Mouse (Mus musculus): ENCODE measurements around the gene D10Wsu102e.

Gene D10Wsu102e

DNA sequence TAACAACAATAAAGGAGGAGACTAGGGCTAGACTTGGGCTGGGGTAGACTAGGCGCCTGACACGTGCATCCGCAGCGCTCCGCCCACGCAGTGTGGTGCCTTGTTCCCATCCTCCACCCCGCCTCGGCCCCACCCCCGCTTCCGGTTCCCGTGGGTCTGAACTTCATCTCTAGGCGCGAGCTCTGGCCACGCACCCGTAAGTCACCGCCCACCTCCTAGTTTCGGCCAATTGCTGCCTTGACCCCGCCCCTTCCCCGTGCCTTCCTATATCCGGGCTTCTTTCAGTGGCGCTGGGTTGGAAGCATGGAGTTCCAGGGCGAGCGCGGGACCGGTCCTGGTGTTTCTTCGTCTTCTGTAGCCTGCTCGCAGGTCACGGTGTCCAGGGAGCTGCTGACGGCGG is at the start of gene D10Wsu102e:
TSS of gene D10Wsu102e (plus strand) at position 266 of the 400 bp plus-strand sequence.
- CTCF ChIA-PET, result interaction anchor here in 1 of 4 experiments (0.9 kb wide), 1 partner anchor 1755 kb away, joined by 3 read pairs; no protein-coding TSS in a partner anchor
- POLR2A ChIA-PET, result interaction anchor here (0.5 to 3.7 kb wide), 50 partner anchors 8 to 1708 kb away, joined by 3 to 62 read pairs (median 3); partner anchors contain the start of genes Slc41a2 (in 2 of the 4), Aldh1l2 (in 1 of the 4) and Appl2 (in 1 of the 4)

DNA sequence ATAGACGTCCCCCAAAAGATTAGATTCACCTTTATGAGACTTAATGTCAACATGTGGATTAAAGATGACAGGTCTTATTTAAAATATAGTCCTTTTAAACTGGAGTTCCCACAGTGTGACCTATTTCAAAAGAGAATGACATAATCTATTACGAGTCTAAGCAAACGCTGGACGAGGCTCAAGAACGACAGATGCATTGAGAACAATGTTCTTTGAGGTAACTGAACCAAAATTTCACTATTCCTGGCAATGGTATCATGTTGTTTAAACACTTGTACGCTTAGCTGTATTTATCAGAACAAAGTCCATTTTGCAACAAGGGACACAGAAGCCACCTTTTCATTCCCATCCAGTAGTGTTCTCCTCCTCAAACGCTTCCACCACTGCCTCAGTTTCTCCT is 49.7 kb upstream of the D10Wsu102e start:
- ChIA-PET POLR2A (no interaction called here), CTCF (no interaction called here)

DNA sequence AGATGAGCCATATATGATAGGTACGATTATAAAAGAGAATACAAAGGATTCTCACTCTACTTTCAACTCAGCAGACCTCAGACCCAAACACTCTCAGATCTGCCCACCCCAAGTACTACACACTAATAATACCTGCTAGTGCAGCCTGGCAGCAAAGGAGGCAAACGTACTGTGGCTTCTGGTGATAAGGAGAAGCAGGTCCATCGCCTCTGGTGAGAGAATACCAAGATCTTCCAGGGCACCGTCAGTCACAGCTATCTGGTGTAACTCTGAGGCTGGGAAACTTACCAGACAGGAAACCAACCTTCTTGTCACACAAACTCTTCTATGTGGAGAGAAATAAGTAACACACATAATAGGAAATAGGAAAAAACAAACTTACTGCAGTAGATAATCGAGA is 47.0 kb upstream of the D10Wsu102e start:
- ChIA-PET POLR2A (interaction anchor here in 1 of 4 experiments (0.7 kb wide), 1 partner anchor 1313 kb away, joined by 3 read pairs; no protein-coding TSS in a partner anchor), CTCF (no interaction called here)

DNA sequence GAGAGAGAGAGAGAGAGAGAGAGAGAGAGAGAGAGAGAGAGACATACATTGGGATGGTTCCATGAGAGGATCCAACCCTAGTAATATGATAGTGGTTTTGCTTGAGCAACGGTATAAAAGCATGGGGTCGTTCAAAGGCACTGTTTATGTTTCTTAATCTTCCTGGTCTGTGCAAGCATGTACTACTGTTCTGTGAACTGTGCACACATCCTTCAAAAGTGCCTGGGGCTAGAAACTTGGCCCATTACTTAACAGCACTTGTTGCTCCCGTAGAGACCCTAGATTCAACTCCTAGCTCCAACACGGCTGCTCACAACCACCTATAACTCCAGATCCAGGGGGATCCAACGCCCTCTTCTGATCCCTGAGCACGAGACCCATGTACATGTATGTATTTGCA is 39.6 kb upstream of the D10Wsu102e start:
- ChIA-PET POLR2A (interaction anchor here in 1 of 4 experiments (1.9 kb wide), 1 partner anchor 20 kb away, joined by 4 read pairs; no protein-coding TSS in a partner anchor), CTCF (no interaction called here)

DNA sequence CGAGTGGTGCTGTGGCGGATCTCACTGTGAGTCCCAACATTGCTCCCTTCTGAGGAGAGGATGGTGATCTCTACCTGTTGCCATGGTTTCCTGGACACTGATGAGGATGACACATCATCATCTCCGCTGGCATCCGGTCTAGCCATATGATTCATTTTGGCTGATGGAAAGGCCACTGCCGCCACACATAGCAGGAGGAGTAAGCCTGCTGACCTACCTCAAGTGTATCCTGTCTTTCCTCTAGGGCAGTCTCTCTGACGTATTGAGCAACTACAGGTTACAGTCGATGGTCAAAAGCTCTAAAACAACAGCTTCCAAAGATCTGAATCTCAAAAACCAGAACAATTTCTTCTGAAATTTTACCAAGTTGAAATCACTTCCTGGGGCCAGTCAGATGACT is 39.2 kb upstream of the D10Wsu102e start:
- ChIA-PET POLR2A (interaction anchor here in 1 of 4 experiments (1.9 kb wide), 1 partner anchor 19 kb away, joined by 4 read pairs; no protein-coding TSS in a partner anchor), CTCF (no interaction called here)

DNA sequence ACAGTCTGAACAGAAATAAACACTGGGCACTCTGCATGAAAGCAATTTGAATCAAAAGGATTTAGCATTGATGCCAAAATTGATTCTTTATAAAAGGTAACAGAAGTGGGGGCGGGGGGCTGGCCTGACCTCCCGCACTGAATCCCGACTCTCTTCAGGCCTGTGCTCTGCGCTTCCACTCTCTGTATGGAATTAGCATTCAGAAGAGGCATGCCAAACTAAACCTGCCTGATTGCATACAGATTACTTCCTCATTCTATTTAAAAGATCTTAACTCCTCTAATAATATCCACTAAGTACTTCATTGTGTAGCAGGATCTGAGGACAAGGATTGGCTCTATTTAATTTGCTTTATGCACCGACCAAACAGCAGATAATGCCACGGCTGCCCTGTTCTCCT is 38.5 kb upstream of the D10Wsu102e start:
- ChIA-PET POLR2A (interaction anchor here in 1 of 4 experiments (1.9 kb wide), 1 partner anchor 19 kb away, joined by 4 read pairs; no protein-coding TSS in a partner anchor), CTCF (no interaction called here)

DNA sequence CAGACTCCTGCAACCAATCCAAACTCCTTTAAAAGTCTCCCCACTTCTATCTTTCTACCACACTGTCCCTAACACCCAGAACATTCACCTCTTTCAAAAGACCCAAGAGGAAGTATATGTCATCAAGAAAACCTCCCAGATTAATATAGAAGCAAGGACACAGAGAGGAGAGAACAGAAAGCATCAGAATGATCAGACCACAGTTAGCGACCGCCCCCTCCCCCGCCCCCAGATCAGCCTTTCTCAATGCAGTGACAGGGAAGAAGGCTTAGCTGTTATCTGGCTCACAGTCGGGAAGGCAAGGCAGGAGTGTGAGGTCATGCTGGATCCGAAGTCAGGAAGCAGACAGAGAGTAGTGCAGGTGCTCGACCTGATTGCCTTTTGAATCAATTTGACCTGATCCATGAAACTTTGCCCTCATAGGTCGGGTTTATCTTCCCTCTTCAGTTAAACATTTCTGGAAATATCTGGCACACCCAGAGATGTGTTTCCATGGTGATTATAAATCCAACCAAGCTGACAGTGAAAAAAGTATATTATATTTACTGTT is 37.4 kb upstream of the D10Wsu102e start:
- CTCF ChIA-PET, result no interaction called here

DNA sequence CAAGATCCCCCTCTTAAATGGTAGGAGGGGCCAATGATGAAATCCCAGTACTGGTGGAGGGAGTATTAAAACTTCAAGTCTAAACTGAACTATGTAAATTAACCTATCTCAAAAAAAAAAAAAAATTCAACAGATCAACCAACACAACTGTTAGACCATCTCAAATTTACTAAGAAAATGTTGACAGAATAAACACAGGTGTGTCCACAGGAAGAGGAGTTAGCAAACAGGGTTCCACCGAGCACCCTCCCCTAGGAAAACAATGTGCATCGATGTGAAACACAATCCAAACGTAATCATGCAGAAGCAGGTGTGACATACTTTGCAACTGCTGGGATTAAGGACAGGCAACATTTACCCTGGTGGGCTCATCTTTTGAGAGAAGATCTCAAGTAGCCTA is 35.1 kb upstream of the D10Wsu102e start:
- ChIA-PET CTCF (no interaction called here), POLR2A (interaction anchor here in 1 of 4 experiments (1.5 to 1.9 kb wide), 2 partner anchors 17 to 35 kb away, joined by 4 to 5 read pairs; partner anchors contain the start of gene D10Wsu102e)

More for the DNA sequence above, 37.4 kb upstream of the D10Wsu102e start:
- POLR2A ChIA-PET, result interaction anchor here in 3 of 4 experiments (0.7 to 2.0 kb wide), 6 partner anchors 9 to 37 kb away, joined by 4 to 7 read pairs (median 4); partner anchors contain the start of gene D10Wsu102e (in 1 of the 3)

DNA sequence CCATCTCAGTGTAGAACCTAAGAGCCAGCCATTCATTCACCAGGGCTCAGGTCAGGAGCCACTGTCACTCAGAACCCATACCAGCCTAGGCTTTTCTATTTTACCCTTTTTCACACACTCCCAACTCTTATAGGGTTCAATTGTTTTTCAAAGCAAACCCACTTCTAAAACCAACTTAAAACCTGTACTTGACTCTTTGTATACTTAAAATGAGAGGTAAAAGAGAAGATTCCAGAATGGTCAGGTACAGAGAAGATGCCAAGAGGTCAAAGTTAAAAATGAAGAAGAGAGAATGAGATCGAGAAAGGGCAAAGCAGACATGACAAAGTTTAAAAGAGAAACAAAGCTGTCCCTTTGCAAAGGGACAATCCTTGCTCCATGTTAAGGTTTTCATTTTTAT is 34.1 kb upstream of the D10Wsu102e start:
- CTCF ChIA-PET, result interaction anchor here in 1 of 4 experiments (0.6 kb wide), 1 partner anchor 50 kb away, joined by 3 read pairs; no protein-coding TSS in a partner anchor
- POLR2A ChIA-PET, result interaction anchor here in 1 of 4 experiments (0.6 to 1.9 kb wide), 3 partner anchors 16 to 475 kb away, joined by 3 to 5 read pairs (median 4); partner anchors contain the start of gene D10Wsu102e

DNA sequence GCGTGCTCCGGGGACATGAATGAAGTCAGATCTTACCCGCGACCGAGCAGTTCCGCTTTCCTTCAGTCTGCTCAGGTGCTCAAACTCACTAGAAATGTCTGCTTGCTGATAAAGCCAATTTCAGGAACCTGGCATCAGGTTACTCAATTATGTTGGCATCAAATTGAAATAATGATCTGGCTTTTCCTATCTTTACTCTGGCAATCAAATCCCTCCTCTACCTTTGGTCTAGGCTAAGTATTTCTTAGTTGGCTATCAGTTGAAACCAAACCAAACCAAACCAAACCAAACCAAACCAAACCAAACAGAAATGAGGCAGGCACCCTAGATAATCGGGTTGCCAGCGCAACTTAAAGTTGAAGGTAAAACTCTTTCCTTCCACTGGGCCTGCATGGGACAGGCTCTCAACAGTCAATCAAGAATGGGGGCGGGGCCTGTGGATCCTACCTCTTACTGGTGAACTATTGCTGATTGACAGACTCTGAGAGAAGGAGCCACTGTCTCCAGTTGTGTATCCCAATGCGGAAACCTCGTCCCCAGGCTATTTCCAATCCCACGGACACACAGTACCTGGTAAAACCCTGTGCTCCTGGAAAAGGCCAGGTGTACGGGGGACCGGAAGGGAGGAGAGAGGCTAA is 33.3 kb upstream of the D10Wsu102e start:
- ChIA-PET POLR2A (interaction anchor here in 1 of 4 experiments (1.9 kb wide), 1 partner anchor 33 kb away, joined by 5 read pairs; the partner anchor contains the start of gene D10Wsu102e), CTCF (no interaction called here)

DNA sequence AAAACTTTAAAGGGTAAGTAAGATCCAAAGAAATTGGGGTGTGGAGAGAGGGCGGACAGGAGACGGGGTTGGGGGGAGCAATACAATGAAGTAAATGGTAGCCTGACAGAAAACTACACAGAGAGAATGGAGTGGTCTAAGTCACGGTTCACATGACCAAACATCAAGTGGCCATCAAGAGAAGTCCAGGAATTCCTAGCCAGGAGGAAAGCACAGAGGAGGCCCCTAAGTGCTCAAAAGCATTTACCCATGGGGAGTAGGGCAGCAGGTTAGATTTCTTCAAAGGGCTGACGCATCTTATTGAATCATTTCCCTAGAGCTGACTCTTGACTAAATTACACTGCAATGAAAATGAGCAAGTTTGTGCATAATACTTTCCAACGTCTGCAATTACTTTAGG is 31.2 kb upstream of the D10Wsu102e start:
- ChIA-PET CTCF (interaction anchor here in 1 of 4 experiments (0.5 kb wide), 1 partner anchor 1104 kb away, joined by 11 read pairs; no protein-coding TSS in a partner anchor), POLR2A (interaction anchor here in 2 of 4 experiments (0.8 to 2.5 kb wide), 5 partner anchors 9 to 31 kb away, joined by 3 to 11 read pairs (median 7); partner anchors contain the start of genes D10Wsu102e (in 1 of the 2) and Slc41a2 (in 1 of the 2))

DNA sequence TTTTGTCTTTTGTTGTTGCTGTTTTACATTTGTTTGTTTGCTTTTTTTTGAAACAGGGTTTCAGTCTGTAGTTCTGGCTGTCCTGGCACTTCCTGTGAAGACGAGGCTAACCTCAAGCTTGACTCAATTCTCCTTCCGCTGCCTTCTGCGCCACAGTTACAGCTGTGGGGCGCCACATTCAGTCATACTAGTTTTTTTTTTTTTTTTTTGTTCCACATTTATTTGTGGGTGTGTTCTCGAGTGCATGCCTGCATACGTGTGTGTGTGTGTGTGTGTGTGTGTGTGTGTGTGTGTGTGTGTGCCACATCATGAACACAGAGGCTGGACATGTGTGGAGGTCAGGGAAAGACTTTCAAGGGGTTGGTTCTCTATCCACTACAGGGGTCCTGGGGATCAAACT is 29.7 kb upstream of the D10Wsu102e start:
- POLR2A ChIA-PET, result interaction anchor here in 2 of 4 experiments (0.8 to 2.5 kb wide), 5 partner anchors 12 to 429 kb away, joined by 3 to 11 read pairs (median 5); partner anchors contain the start of gene D10Wsu102e (in 2 of the 2)
- CTCF ChIA-PET, result no interaction called here

DNA sequence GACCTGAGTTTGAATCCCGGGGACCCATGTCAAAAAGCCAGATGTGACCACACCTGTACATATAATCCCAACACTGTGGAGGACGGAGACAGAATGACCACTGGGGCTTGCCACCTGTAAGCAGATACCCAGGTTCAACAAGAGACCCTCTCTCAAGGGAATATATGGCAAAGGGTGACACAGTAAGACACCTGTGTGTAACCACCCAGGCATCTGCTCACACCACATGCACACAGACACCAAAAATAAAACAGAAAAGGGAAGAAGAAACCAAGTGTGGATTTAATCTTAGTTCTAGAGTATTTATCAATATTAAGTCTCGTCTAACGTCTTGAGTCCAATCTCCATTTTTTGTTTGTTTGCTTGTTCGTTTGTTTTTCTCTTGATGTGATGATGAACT is 28.2 kb upstream of the D10Wsu102e start:
- CTCF ChIA-PET, result no interaction called here
- POLR2A ChIA-PET, result interaction anchor here in 3 of 4 experiments (0.6 to 2.4 kb wide), 5 partner anchors 9 to 708 kb away, joined by 3 to 6 read pairs (median 5); partner anchors contain the start of gene D10Wsu102e (in 1 of the 3)

DNA sequence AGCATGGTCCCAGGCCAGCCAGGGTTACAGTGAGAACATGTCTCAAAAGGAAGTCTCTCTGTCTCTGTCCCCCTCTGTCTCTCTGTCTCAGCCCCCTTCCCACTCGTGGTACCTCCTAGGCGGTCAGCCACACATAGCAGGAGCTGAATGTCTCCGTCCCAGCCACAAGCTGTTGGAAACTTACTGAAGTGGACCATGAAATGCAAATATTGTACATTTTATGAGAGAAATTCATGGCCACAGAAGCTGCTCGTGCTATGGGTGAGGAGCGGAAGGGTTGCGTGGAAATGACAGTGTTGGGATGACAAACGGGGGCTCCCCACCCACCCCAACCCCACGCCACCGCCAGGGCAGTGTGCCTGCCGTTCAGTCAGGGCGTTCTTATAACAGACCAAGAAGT is 27.4 kb upstream of the D10Wsu102e start:
- CTCF ChIA-PET, result no interaction called here
- POLR2A ChIA-PET, result interaction anchor here in 3 of 4 experiments (0.5 to 2.4 kb wide), 13 partner anchors 9 to 474 kb away, joined by 3 to 9 read pairs (median 4); no protein-coding TSS in a partner anchor

DNA sequence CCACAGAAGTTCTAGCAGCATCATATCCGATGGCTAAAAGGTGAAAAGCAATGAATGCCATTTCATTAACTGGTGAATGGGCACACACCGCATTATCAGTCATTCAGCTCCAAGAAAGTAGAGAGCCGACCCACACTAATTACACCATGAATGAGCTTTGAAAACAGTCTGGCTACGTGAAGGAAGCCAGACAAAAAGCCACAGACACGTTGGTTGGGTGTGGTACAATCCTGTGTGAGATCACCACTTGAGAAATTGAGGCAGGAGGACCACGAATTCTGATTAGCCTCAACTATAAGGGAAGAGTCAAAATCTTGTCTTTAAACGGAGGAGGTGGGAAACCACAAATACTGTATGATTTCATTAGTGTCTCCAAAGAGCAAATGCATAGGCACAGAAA is 23.7 kb upstream of the D10Wsu102e start:
- ChIA-PET POLR2A (interaction anchor here in 2 of 4 experiments (0.7 to 2.6 kb wide), 4 partner anchors 8 to 24 kb away, joined by 3 to 15 read pairs (median 6); partner anchors contain the start of gene D10Wsu102e (in 1 of the 2)), CTCF (no interaction called here)

DNA sequence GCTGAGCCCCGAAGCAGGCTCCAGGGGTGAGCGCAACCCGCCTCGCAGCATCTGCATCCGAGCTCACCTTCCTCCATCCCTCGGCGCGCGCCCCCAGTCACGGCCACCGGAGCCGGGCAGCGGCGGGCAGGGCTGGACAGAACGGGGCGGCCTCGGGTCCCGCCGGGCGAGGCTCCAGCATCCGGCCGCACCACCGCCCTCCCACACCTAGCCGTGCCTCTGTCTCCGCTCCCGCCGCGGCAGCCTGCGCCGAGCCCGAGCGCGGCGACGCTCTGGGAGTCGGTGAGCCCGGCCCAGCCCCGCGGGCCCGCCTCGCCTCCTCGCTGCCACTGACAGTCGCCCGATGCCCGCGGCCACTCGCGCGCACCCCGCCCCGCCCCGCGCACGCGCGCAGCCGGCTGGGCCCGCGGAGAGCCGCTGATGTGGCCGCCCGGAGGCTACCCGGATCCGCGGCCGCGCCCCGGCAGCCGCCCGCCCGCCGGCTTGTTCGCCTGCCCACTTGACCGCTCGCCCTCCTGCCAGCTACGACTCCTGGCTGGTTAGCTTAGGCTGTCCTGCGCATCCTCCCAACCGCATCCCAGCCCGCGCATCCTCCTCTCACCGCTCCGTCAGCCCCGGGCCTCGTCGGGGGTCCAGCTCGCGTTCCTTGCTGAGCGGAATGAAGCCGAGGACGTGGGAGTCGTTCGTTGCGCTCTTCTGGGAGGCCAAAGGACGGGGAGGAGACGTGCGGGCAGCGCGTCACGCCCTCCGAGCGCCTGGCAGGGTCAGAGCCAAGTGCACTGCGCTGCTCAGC is 22.7 kb upstream of the D10Wsu102e start, which contains the start of gene Slc41a2:
TSS of gene Slc41a2 (minus strand) at position 724 of the 793 bp plus-strand sequence.
- POLR2A ChIA-PET, result interaction anchor here in 3 of 4 experiments (0.5 to 2.6 kb wide), 6 partner anchors 9 to 564 kb away, joined by 3 to 15 read pairs (median 6); partner anchors contain the start of gene D10Wsu102e (in 2 of the 3)
- CTCF ChIA-PET, result interaction anchor here in 1 of 4 experiments (1.2 kb wide), 1 partner anchor 17 kb away, joined by 3 read pairs; no protein-coding TSS in a partner anchor

DNA sequence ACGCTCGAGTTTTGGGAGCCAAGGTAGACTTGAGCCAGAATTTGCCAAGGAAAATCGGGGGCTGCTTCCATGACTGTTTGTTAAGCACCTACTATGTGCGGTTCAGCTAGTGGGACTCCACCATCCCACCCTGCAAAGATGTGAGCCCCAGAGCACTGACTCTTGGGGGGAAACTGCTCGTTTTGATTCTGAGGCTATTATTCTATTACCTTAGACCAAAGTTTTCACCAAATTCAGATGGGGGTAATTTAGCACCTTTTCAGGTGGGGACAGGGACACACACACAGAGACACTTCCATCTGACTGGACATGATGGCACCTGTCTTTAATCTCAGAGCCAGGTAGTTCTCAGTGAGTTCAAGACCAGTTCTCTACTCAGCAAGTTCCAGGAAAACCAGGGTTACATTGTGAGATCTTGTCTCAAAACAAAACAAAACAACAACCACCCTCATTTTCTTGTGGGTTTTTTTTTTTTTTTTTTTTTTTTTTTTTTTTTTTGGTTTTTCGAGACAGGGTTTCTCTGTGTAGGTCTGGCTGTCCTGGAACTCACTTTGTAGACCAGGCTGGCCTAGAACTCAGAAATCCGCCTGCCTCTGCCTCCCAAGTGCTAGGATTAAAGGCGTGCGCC is 21.9 kb upstream of the D10Wsu102e start:
- ChIA-PET POLR2A (interaction anchor here in 3 of 4 experiments (0.5 to 2.6 kb wide), 6 partner anchors 8 to 23 kb away, joined by 3 to 15 read pairs (median 6); partner anchors contain the start of gene D10Wsu102e (in 2 of the 3)), CTCF (interaction anchor here in 3 of 4 experiments (0.6 to 0.7 kb wide), 3 partner anchors 43 to 465 kb away, joined by 3 to 10 read pairs (median 6); no protein-coding TSS in a partner anchor)

All from embryonic stem cell, embryonic (primary cell).